Comparison of ENCODE assay signal across 8 mouse cellular contexts in the genomic region with DNA sequence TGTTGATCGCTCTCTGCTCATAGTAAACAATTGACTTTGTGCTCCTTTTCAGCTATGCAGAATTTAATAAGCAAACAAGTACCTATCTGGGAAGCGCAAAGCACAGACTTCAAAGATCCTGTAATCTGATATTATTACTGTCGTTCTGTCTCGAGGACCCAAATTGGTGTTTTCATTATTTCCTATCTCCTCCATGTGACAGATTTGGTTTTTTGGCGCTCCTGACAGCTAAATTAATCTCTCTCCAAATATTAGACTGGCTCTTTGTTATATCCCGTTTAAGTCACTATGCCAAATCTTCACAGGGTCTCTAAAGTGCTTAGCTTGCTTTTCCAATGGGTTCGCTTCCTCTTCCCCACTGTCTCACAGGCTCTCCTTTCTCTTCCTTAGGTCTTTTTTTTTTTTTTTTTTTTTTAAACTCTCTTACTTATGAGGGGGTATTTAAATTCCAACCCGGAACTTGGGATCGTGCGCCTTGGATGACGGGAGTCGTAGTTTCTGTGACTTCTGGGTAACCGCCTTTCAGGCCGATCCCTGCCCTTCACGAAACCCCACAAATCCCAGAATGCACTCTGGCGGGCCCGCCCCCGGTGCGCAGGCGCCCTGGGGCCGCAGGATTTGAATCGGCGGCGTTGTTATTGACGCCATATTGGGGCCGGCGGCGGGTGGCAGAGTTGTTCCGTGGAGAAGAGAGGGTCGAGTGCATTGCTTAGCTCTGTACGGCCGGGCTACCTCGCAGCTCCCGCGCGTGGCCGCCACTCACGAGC. TPM values are rescaled to one million over a fixed set of nuclear protein-coding genes. Genes with fewer than 3 reads are reported as not detected.
DNase-seq lines count a peak whose midpoint lies in the region; ATAC-seq lines count a peak whose summit lies in the region.

No protein-coding gene starts in this region.

- intact Hi-C loops in gastrocnemius, postnatal 14 days (cut with DNase I; ENCODE audit: low total_unique reads), result no loop called here
- intact Hi-C loops in left cerebral cortex, postnatal 10 days (cut with DNase I), result no loop called here

- ATAC-seq in inflammation-experienced regulatory T-cells, adult 6 months, result peak; percentile 92
- ATAC-seq in megakaryocyte-erythroid progenitor cell, adult 5-6 weeks (replicated peaks; ENCODE audit: low FRiP score, low TSS enrichment, poor library complexity, severe bottlenecking), result peak; percentile 96

- DNase-seq in adrenal gland, adult (ENCODE audit: inconsistent age in 2 of 2, low spot score in 1 of 2), result peak; percentile 98 to 99
- peak; percentile 97 for DNase-seq in embryo, embryonic 10.5 days (ENCODE audit: low spot score)
- DNase-seq in gastrocnemius, postnatal 14 days, result peak; percentile 95
- DNase-seq in left cerebral cortex, postnatal 10 days (ENCODE audit: extremely low spot score in 1 of 2, low spot score in 2 of 2), result peak; percentile 95 to 96
- DNase-seq in right cerebral cortex, postnatal 25 days, result peak; percentile 98
- peak; percentile 95 for DNase-seq in urinary bladder, postnatal 4 days (ENCODE audit: low spot score in 2 of 2)

RNA-seq across cellular contexts. Expression of gene Akirin2, which starts 0.6 kb away (rescaled TPM):
- total RNA-seq in gastrocnemius, postnatal 14 days (2021), result 10 to 100 TPM; 46.8 to 51.0 TPM
- polyA plus RNA-seq in inflammation-experienced regulatory T-cells, adult 6 months (2017; shearing (Covaris generic)), result 10 to 100 TPM in 2 of 3 experiments, 1 to 10 TPM in 1; 9.2 to 14.9 (median 11.9) TPM
- total RNA-seq in left cerebral cortex, postnatal 10 days (2021), result 100 to 1,000 TPM; 112 to 114 TPM
- 37.6 and 38.2 TPM in 2 replicates for total RNA-seq in megakaryocyte-erythroid progenitor cell, adult 5-6 weeks (2014; fragmentation: Nextera tagmentation)
- 34.5 and 48.6 TPM in 2 replicates for total RNA-seq in megakaryocyte-erythroid progenitor cell, adult 5-6 weeks (2017)

Comparison
In these comparisons a context has a peak if more than half of its experiments do, and no peak if none do; other contexts are left out.
1. Peak in every context shown above with its lines: DNase-seq and ATAC-seq.